Mouse (Mus musculus) embryonic facial prominence, embryonic 14.5 days (tissue): Measurements from ENCODE around the gene Slc12a8. TPM values are rescaled to one million over a fixed set of nuclear protein-coding genes. Genes with fewer than 3 reads are reported as not detected.

Experiments used
- ATAC-seq: fragments of 200-750 bp; cut with Nextera tagmentation; 2 replicates; pipeline ENCODE4 v1.8.0; 2017; ENCODE audit warnings: low read depth, moderate number of reproducible peaks, moderate TSS enrichment
- DNase-seq: peaks from one replicate; pipeline ENCODE4 v3.0.0-alpha.2; 2015; ENCODE audit warnings: low spot score
- H3K27ac ChIP-seq: fragments of 300-500 bp; sonication (generic); replicated peaks from 2 replicates; pipeline ENCODE4 v1.5.1; 2014; ENCODE audit warnings: low read depth, mild to moderate bottlenecking, low read length, moderate library complexity
- H3K27me3 ChIP-seq: fragments of 300-500 bp; sonication (generic); replicated peaks from 2 replicates; pipeline ENCODE4 v1.6.1; 2014; ENCODE audit warnings: low read length; ENCODE audit not compliant: control insufficient read depth, insufficient read depth
- H3K36me3 ChIP-seq: fragments of 300-500 bp; sonication (generic); 2 replicates; pipeline ENCODE4 v1.6.1; 2014; ENCODE audit warnings: low read length, mixed read lengths; ENCODE audit not compliant: control insufficient read depth, insufficient read depth
- H3K4me1 ChIP-seq: fragments of 300-500 bp; sonication (generic); 2 replicates; pipeline ENCODE4 v1.6.1; 2014; ENCODE audit warnings: antibody characterized with exemption, low read length; ENCODE audit not compliant: control insufficient read depth, insufficient read depth
- H3K4me2 ChIP-seq: fragments of 300-500 bp; sonication (generic); 2 replicates; pipeline ENCODE4 v1.6.1; 2014; ENCODE audit warnings: low read depth, mild to moderate bottlenecking, low read length, moderate library complexity, mixed read lengths
- H3K4me3 ChIP-seq: fragments of 300-500 bp; sonication (generic); 2 replicates; pipeline ENCODE4 v1.5.1; 2014; ENCODE audit warnings: low read depth, mild to moderate bottlenecking, low read length
- H3K9ac ChIP-seq: fragments of 300-500 bp; sonication (generic); 2 replicates; pipeline ENCODE4 v1.6.1; 2014; ENCODE audit warnings: low read depth, mild to moderate bottlenecking, low read length, moderate library complexity, mixed read lengths
- H3K9me3 ChIP-seq: fragments of 300-500 bp; sonication (generic); 2 replicates; pipeline ENCODE4 v1.6.1; 2016; ENCODE audit warnings: low read length; ENCODE audit not compliant: control insufficient read depth
- WGBS: fragments of 180-500 bp; shearing (Covaris S2); extraction: QIAGEN DNeasy Blood & Tissue Kit; methylation state at CpG from one replicate; pipeline ENCODE4 v1.1.7; 2014; 5-methylcytosine and 5-hydroxymethylcytosine counted together
- polyA plus RNA-seq: library from polyadenylated mRNA; unstranded; fragments of >200 nt; fragmentation: Nextera tagmentation; extraction: Ambion mirVana; gene quantifications from 2 replicates; pipeline ENCODE4 v1.2.1, GENCODE M21; 2014

Slc12a8 gene
- polyA plus RNA-seq, 1 experiment from 2014 or later, result 1.0 TPM

DNA sequence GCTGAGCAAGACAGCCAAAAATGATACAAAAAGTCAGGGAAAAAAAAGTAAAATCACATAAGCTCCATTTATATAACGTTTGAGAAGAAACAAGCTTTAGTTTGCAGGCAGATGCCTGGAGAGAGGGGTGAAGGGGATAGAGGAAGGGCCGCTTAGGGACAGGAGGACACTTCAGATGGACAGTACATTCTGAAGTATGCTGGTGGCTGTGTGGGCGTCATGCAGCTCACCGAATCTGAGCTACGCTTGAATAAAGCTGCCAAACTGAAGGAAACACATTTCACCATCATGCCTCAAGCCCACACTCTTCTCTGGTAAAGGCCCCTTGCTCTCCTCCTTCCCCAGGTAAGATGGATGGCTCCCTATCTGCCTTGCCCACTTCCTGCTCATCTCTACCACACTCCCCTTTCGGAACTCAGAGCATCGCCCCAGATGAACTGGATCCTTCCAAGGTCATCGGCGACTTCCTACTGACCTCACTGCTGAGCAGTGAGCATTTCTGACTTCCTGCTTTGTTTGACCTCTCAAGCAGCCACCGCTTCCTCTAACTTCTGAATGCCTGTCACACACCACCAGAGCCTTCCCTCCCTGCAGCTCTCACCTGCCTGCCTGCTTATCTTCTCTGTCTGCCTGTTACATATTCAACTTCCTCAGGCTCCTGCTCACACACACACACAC lies 74.4 kb downstream of the Slc12a8 start:
- no peak for DNase-seq
- no peak overlapping the region for H3K9ac ChIP-seq
- H3K4me1 ChIP-seq, result peaks cover 9% of the 10 kb centered on the region; the same call in 1 of the 2 replicates
- no peak overlapping the region for H3K27ac ChIP-seq
- no peak for ATAC-seq
- H3K36me3 ChIP-seq, result no peaks in the 10 kb centered on the region
- no peaks in the 10 kb centered on the region for H3K9me3 ChIP-seq
- no peaks in the 10 kb centered on the region for H3K27me3 ChIP-seq
- 66% methylated on average over 10 of the region's 10 CpGs for WGBS
- H3K4me2 ChIP-seq, result no peak overlapping the region
- H3K4me3 ChIP-seq, result no peak overlapping the region

DNA sequence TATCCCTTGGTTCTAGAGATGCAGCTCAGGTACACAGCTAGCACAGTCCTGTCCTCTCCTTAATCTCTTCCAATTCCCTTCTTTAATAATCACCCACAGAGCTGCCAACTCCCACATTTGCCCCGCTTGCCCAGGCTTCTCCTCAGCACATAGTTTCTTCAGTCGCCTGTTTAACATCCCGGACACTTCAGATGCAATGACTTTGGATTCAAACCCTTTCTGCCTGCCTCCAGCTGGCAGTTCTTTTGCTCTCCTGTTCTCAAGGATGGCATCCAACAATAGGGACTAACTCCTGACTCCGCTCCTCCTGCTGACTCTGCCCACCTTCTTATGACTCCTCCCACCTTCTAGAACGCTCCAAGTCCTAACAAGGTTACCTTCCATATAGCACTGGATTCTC lies 75.2 kb downstream of the Slc12a8 start:
- no peaks in the 10 kb centered on the region for H3K9me3 ChIP-seq
- no peak overlapping the region for H3K4me2 ChIP-seq
- H3K27me3 ChIP-seq, result no peaks in the 10 kb centered on the region
- peaks cover 9% of the 10 kb centered on the region; the same call in 1 of the 2 replicates for H3K4me1 ChIP-seq
- no peaks in the 10 kb centered on the region for H3K36me3 ChIP-seq
- H3K27ac ChIP-seq, result no peak overlapping the region
- no peak for DNase-seq
- WGBS, result 92% methylated on average over 5 of the region's 5 CpGs
- no peak for ATAC-seq
- H3K9ac ChIP-seq, result no peak overlapping the region
- H3K4me3 ChIP-seq, result no peak overlapping the region

DNA sequence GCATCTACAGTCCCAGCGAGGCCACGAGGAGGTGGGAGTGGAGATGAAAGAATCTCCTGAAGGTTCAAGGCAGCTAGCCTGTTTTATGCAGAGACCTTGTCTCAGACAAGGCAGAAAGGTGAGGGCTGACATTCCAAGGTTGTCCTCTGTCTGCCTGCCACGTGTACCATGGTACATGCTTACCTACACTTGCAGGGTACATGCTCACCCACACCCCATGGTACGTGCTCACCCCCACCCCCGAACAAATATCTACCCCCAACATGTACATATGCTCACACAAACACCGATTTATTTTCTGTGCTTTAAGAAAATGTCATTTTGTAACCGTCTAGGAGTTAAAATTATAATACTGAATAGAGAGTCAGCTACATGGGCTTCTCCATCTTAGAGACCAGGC lies 76.3 kb downstream of the Slc12a8 start:
- ATAC-seq, result no peak
- peaks cover 9% of the 10 kb centered on the region; the same call in 1 of the 2 replicates for H3K4me1 ChIP-seq
- peak overlapping the region; percentile 8; the same call in 1 of the 2 replicates for H3K27ac ChIP-seq
- no peaks in the 10 kb centered on the region for H3K36me3 ChIP-seq
- H3K9me3 ChIP-seq, result no peaks in the 10 kb centered on the region
- H3K4me3 ChIP-seq, result no peak overlapping the region
- no peak for DNase-seq
- H3K27me3 ChIP-seq, result no peaks in the 10 kb centered on the region
- H3K9ac ChIP-seq, result no peak overlapping the region
- no peak overlapping the region for H3K4me2 ChIP-seq
- WGBS, result 77% methylated on average over 7 of the region's 7 CpGs

DNA sequence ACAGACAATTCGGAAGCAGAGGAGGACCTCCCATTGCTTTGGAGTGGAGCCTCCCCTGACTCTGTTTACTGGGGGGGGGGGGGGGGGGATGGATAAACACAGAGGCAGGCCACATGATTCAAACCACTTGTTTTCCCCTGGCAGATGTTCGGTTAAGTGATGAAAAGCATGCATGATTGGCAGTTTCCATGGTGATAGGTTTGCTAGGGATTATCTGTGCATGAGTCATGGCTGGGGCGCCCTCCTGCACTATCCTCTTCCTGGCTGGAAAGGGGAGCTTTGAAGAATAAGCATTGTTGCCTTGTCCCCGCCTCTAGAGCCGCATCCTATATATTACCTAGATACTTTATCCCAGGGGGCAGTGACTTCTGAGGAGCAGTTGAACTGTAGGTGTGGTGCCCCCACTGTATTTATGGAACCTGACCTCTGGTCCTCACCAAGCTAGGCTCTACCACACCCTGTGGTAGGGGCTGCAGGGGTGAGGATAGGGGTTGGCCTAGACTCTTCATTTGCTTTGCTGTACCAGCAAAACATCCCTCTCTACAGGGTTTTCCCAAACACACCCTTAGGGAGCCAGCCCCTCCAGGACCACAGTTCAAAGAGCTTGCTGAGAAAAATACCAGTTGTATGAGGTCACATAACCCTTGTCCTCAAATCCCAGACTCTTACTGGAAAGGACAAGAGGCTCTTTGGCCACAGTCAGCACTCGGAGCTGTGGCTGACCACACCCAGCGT lies 77.1 kb downstream of the Slc12a8 start:
- no peaks in the 10 kb centered on the region for H3K36me3 ChIP-seq
- peaks cover 9% of the 10 kb centered on the region; the same call in 1 of the 2 replicates for H3K4me1 ChIP-seq
- H3K9ac ChIP-seq, result no peak overlapping the region
- ATAC-seq (peak; percentile 86), DNase-seq (peak; percentile 91)
- H3K27ac ChIP-seq, result no peak overlapping the region
- H3K4me2 ChIP-seq, result no peak overlapping the region
- WGBS, result 35% methylated on average over 7 of the region's 7 CpGs
- H3K27me3 ChIP-seq, result no peaks in the 10 kb centered on the region
- H3K4me3 ChIP-seq, result no peak overlapping the region
- H3K9me3 ChIP-seq, result no peaks in the 10 kb centered on the region

DNA sequence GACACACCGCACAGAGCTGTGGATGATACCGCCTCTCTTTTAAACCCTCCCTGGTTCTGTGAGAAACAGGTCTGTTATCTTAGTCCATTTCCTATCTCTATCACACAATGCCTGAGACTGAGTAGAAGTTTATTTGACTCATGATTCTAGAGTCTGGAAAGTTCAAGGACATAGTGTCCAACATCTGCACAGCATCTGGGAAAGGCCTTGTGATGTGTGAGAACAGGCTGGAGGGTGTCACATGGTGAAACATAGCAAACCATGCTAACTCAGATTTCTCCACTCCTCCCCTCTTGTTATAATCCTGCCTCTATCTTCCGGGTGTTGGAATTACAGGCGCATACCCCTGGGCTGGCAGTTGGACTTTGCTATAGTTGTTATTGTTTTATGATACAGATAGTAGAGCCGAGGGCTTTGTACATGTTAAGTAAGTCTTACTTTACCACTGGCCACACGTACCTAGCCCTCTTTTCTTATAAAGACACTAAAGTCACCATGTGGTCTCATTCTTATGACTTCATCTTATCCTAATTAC lies 78.2 kb downstream of the Slc12a8 start:
- Histone ChIP-seq H3K27ac (no peak overlapping the region), H3K36me3 (no peaks in the 10 kb centered on the region), H3K4me1 (peaks cover 9% of the 10 kb centered on the region; the same call in 1 of the 2 replicates), H3K4me2 (no peak overlapping the region), H3K9me3 (no peaks in the 10 kb centered on the region), H3K4me3 (no peak overlapping the region), H3K9ac (no peak overlapping the region), H3K27me3 (no peaks in the 10 kb centered on the region)
- DNase-seq, result no peak
- WGBS, result 90% methylated on average over 6 of the region's 6 CpGs
- no peak for ATAC-seq

DNA sequence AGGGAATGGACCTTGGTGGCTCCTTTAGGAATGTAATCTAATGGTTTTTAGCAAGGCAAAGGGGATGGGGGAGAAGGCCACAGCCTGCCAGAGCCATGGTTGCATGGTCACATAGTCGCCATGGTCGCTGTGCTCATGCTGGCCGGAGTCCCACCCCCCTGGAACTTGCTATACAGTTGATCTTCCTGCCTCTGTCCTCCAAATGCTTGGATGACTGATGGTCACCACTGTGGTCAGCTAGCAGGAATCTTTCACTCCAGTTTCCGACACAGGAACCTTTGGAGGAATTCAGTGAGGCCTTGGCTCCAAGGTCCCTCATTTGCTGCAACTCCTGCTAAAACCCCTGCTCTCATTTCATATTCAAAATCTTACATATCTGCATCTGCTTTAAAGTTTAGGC lies 79.1 kb downstream of the Slc12a8 start:
- DNase-seq (no peak), ATAC-seq (no peak)
- 93% methylated on average over 4 of the region's 4 CpGs for WGBS
- Histone ChIP-seq H3K27ac (no peak overlapping the region), H3K4me3 (no peak overlapping the region), H3K27me3 (no peaks in the 10 kb centered on the region), H3K36me3 (no peaks in the 10 kb centered on the region), H3K4me1 (peaks cover 9% of the 10 kb centered on the region; the same call in 1 of the 2 replicates), H3K4me2 (no peak overlapping the region), H3K9me3 (no peaks in the 10 kb centered on the region), H3K9ac (no peak overlapping the region)

DNA sequence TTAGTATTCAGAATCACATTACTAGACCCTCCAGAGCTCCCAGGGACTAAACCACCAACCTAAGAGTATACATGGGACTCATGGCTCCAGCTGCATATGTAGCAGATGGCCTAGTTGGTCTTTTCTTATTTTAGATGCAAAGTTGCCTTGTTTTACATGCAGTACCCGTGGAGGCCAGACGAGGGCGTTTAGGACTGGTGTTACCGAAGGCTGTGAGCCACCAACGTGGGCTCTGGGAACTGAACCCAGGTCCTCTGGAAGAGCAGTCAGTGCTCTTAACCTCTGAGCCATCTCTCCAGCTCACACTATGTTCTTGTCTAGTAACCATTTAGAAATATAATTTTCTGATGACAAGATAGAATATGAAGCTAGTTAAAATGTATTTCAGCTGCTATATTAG lies 83.1 kb downstream of the Slc12a8 start:
- Histone ChIP-seq H3K4me2 (no peak overlapping the region), H3K4me3 (no peak overlapping the region), H3K4me1 (no peaks in the 10 kb centered on the region), H3K9ac (no peak overlapping the region), H3K9me3 (no peaks in the 10 kb centered on the region), H3K27ac (no peak overlapping the region), H3K27me3 (no peaks in the 10 kb centered on the region), H3K36me3 (no peaks in the 10 kb centered on the region)
- no peak for DNase-seq
- ATAC-seq, result no peak
- 19% methylated on average over 5 of the region's 5 CpGs for WGBS

DNA sequence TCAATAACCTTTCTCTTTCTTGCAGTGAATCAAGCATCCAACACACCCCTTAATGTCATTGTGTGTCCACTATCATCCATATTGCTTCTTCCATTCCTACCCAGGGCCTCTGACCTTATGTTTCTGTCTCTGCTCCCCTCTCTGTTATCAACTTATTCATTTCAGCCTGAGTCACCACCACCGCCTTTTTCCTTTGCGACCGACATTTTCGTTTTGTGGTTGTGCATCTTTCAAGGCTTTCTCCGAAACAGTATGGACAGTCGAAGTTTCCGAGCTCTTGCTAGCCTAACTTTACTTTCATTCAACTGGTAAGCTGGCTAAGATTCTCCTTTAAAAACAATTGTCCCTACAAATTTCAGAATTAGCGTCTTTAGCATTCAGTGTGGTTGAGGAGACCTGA lies 84.2 kb downstream of the Slc12a8 start:
- no peak overlapping the region for H3K27ac ChIP-seq
- H3K4me1 ChIP-seq, result no peaks in the 10 kb centered on the region
- ATAC-seq (no peak), DNase-seq (no peak)
- no peaks in the 10 kb centered on the region for H3K9me3 ChIP-seq
- H3K36me3 ChIP-seq, result no peaks in the 10 kb centered on the region
- H3K9ac ChIP-seq, result no peak overlapping the region
- no peak overlapping the region for H3K4me2 ChIP-seq
- no peak overlapping the region for H3K4me3 ChIP-seq
- H3K27me3 ChIP-seq, result no peaks in the 10 kb centered on the region
- 91% methylated on average over 8 of the region's 8 CpGs for WGBS
